Mouse (Mus musculus) neural tube, embryonic 10.5 days (tissue): ENCODE measurements around the gene Cdk2ap2.
A peak's percentile ranks its signal among the peaks of the same experiment; 100 is the strongest.
"Not testable (repeated sequence)": the region's sequence is repeated elsewhere in the genome, so short reads cannot be mapped to it uniquely, and the experiment has no call there.

Source experiments
- DNase-seq: peaks from one replicate; pipeline ENCODE4 v3.0.0-alpha.2; 2017; ENCODE audit warnings: low spot score; ENCODE audit errors: extremely low spot score

The Cdk2ap2 gene

DNA sequence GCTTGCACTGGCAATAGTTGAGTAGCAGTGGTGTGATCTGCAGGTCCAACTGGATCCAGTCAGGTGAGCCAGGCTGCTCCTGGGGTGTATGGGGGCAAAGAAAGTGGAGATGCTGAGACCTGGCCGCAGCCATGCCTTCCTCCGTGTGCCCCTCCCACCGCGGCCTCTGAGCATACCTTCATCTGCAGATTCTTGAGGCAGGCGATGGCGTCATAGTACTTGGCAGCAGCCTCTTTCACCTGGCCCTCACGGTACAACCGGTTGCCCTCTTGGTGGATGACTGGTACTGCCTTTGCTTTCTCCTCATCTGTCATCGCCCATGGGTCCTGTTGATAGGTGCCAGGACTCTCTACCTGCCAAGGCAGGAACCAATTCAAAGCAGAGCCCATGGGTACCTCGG is 18.2 kb downstream of the Cdk2ap2 start:
- DNase-seq: no peak

DNA sequence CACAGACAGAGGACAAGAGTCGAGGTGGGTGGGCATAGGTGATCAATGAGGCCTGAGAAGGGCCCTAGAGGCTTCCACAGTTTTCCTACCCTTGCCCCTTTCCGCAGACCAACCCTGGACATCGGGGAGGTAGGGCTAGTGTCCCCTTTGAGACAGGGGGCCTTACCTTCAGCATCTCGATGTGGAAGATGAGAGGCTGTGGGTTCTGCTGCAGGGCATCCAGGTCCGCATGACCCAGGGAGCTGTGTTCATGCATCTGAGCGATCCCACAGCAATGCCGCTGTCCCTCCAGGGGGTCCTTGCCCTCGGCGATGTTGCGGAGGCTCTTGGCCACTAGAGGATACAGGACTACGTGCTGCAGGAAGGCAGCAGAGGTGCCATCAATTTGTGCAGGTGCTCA is 18.8 kb downstream of the Cdk2ap2 start:
- DNase-seq: no peak

DNA sequence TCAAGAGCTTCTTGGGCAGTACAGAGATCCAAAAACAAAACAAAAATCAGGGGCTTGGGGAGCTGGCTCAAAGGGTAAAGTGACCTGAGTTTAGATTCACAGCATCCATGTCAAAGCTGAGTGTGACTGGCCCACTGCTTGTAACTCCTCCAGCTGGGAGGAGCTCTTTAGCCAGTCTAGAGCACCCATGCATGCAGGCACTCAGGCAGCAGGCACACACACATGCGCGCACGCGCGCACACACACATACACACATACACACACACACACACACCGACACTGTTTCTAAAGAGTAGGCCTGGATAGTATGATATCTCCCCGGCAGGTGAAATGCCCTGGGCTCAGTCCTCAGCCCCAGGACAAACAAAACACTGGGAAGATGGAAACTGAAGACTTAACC is 20.0 kb downstream of the Cdk2ap2 start:
- no peak for DNase-seq

DNA sequence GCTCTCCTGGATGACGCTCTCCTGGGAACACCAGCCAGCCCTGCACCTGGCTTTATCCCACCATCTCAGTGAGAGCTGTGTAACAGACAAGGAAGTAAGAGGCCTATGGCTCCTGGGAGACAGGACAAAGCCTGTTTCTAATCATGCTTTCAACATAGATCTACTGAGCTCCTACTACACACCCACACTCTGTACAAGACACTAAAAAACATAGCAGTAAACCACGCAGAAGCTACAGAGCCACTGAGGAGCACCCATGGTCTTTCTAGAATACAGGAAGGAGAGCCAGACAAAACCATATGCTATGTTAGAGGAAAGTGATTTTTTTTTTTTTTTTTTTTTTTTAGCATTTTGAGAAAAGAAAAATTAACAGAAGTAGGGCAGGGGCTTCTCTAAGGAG is 21.4 kb downstream of the Cdk2ap2 start:
- DNase-seq: no peak

DNA sequence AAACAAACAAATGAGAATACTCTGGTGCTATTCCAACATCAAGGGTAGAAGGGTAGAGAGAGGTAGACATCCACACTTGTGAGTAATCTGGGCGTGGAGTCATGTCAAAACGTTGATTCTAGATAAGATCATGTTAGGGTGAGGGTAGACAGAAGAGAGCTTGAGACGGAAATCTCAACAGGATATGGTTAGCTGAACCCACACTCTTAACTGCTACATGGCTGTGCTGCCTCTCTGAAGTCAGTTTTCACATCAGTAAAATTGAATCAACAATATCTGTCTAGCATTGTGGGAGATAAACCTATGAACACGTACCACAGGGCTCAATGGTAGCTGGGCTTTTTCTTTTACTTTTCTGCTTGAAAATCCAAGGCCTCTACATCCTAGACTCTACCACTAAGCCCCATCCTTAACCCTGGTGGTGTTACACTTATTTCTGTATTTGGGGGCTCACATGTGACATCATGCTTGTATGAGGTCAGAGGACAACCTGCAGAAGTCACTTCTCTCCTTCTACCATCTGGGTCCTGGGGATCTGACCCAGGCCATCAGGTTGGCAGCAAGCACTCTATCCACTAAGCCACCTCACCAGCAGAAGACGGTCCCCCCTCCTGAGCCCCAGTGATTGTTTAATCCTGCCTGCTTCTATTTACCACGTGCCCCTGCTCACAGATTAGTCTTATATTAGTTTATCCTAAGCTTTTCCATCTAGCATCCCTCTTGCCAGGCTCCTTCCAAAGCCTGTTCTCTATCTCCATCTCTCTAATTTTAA is 22.9 kb downstream of the Cdk2ap2 start:
- DNase-seq: no peak

DNA sequence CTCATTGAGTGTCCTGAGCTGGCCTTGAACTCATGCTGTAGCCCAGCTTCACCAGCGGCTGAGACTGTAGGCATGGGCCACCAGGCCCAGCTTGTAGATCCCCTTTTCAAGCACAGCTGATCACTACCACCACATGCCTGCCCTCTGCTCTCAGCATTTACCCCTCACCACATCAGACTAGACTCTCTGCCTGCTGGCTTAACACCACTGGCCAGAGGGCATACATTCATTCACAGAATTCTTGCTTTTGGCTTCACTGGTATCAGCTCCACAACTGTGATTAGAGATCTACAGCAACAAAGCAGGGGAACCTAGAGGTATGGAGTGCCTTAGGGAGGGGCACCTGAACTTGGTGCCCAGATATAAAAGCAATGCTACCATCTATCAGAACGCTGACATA is 23.5 kb downstream of the Cdk2ap2 start:
- no peak for DNase-seq

GRCm38 (mm10) chr19:4121097-4121805 is 24.3 kb downstream of the Cdk2ap2 start:
- DNase-seq: peak; percentile 96

DNA sequence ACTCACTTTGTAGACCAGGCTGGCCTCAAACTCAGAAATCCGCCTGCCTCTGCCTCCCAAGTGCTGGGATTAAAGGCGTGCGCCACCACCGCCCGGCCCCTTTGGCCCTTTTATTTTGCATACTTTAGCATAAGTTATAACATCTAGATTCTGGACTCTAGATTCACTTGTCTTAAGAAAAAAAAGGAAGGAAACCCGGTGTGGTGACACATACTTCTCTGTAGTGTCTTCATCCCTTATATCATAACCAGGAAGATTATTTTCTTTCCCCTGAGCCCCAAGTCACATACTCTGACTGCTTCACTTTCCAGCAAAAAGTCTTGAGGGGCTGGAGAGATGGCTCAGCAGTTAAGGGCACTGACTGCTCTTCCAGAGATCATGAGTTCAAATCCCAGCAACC is 24.9 kb downstream of the Cdk2ap2 start:
- not testable (repeated sequence) for DNase-seq

GRCm38 (mm10) chr19:4122411-4123370 is 25.7 kb downstream of the Cdk2ap2 start:
- DNase-seq: no peak

GRCm38 (mm10) chr19:4124432-4124831 is 27.4 kb downstream of the Cdk2ap2 start:
- no peak for DNase-seq

- not testable (repeated sequence) for DNase-seq
These were observed 28.3 kb downstream of the Cdk2ap2 start for GRCm38 (mm10) chr19:4125268-4125667.

DNA sequence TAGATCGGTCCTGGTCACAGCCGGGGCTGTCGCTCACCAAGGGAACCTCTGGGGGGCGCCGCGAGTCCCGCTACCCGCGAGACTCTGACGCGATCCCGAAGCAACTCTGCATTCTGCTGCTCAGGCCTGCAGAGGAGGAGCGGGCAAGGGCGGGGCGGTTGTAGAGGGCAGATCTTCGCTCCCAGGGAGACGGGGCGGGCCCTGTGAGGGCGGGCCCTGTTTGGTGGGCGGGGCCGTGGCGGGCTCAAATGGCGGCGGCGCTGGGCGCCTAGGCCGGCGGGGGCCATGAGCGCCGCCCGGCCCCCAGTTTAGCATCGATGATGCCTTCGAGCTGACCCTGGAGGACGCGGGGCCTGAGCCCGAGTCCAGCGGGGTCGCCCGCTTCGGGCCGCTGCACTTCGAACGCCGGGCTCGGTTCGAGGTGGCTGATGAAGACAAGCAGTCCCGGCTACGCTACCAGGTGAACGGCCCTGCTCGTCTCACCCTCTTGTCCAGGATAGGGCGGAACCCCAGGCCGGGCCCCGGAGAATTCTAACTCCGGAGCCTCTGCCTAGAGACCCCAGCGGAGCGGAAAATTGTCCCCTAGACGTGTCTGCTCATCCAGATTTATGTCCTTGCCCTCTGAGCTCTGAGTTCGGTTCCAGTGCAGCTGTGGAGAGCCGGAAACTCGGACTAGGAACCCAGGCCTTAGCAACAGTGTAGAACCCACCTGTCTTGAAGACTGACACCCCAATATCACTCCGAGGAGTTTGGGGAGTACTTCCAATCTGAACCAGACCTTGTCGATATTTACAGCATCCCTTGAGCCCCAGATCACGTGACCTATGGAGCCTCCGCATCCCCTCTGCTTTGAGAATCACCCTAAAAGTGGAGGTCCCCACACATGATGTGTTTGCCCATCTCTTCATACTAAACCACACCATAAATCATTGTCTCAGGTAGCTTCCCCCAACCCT is 29.0 kb downstream of the Cdk2ap2 start, which contains the start of gene Aip:
Gene Aip (minus strand): TSS at position 118 of the 956 bp plus-strand sequence.
- peak; percentile 97 for DNase-seq

- DNase-seq: no peak
These were observed 29.9 kb downstream of the Cdk2ap2 start for GRCm38 (mm10) chr19:4126759-4127495.

GRCm38 (mm10) chr19:4129462-4129861 is 32.5 kb downstream of the Cdk2ap2 start:
- no peak for DNase-seq

DNA sequence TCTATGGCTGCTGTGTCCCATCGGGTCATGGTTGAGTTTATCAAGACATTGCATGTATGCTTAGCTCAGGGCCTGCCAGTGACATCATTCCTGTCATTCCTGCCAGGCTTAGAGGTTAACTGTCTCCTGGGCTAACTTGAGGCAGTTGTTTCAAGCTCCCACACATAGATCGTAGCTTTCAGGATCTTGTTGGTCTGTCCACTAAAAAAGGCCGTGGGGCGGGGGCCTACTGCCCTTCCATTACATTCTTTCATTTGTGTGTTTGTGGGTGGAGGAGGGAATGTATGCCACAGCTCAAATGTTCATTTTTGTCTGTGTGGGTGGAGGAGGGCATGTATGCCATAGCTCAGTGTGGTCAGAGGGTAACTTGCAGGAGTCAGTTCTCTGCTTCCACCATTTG is 33.1 kb downstream of the Cdk2ap2 start:
- no peak for DNase-seq

DNA sequence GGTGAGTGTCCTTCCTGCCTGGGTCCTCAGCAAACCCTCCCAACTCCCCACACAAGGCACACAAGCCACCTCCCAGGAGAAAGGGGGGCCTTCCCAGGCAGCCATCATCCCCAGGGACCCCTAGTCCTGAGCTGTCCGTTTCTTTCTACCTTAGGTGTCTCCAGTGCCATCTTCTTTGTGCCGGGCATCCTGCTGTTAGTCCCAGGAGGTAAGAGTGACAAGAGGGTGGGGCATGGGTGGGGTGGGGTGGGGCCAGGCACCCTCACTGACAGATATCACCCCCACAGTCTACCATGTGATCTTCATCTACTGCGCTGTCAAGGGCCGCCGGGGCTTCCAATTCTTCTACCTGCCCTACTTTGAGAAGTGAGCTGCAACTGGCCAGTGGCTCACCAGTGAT is 34.1 kb downstream of the Cdk2ap2 start:
- no peak for DNase-seq

DNA sequence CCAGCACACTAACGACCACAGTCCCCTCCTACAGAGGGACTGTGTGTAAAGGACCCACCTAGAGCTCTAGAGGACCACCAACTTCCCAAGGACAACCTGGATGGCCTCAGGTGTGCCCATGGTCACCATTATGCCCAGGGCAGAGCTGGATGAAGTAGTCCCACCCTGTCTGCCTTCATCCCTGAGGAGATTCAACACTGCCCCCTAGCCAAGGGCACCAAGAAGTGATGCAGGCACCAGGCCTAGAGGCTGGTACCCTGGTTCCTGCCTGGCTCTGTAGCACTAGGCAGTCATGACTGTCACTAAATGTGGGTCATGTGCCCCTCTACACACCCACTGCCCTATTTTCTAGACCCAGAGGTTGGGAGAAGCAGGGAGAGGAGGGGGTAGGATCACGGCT is 34.8 kb downstream of the Cdk2ap2 start:
- no peak for DNase-seq

DNA sequence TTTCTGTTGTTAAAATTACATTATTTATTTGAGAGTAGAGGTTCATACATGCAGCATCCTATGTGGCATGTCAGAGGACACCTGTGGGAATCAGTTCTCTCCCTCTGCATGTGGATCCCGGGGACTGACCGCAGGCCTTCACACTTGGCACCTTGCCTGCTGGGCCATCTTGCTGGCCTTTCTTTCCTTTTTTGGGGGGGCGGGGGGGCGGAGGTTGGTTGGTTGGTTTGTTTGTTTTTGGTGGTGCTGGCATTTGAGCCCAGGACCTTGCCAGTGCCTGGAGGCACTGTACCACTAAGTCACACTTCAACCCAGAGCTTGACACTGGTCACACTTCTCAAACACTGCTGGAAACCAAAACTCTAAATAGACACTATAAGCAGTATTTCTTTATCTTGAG is 37.4 kb downstream of the Cdk2ap2 start:
- no peak for DNase-seq

DNA sequence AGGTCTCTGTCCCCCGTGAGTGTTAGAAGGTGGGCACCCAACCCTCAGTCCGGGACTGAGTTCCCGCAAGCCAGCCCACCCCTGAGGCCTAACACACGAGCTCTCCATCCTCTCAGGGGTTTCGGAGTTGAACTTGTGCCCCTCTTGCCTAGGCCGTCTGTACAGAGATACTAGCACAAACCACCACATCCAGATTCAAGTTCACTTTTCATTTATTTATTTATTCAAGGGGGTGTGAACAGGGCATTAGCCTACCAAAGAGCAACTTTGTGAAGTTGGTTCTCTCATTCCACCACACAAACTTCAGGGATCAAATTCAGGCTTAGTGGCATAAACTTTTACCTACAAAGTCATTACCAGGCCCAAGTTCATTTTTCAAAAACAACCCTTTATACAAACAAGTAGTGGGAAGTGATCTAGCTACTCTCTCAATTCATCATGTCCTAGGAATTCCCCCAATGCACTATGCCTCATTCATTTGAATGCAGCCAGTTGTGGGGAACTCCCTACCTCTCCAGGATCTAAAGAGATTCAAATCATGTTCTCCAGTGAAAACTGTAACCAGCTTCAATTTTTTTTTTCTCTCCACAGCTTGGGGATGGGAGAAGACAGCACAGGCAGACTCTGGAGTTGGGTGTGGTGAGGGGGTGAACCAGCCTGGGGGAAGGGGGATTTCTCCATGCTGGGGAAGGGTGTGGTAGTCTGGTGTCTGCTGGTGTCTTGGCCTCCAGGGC is 38.4 kb downstream of the Cdk2ap2 start:
- DNase-seq: not testable (repeated sequence)
